Mouse (Mus musculus) CD4-positive, CD25-positive, alpha-beta regulatory T cell, adult 2 months (primary cell): ENCODE data around the gene Slc35a2.
A peak's percentile ranks its signal among the peaks of the same experiment; 100 is the strongest.

Source experiments
- DNase-seq: peaks from one replicate; pipeline ENCODE4 v3.0.0-alpha.2; 2012; ENCODE audit warnings: low read depth, low spot score

Slc35a2 gene

GRCm38 (mm10) chrX:7883841-7884567 is at the start of gene Slc35a2:
TSS of gene Slc35a2 (plus strand) at chrX:7884028.
- DNase-seq: peak; percentile 81

GRCm38 (mm10) chrX:7837146-7837545 is 46.7 kb upstream of the Slc35a2 start:
- no peak for DNase-seq

- DNase-seq: no peak
These were observed 43.0 kb upstream of the Slc35a2 start for GRCm38 (mm10) chrX:7840842-7841162.

GRCm38 (mm10) chrX:7841163-7842162 is 42.4 kb upstream of the Slc35a2 start, which contains the start of gene Otud5:
TSS of gene Otud5 (plus strand) at chrX:7841364.
- peak; percentile 98 for DNase-seq

- DNase-seq: peak; percentile 57
These were observed 41.5 kb upstream of the Slc35a2 start for GRCm38 (mm10) chrX:7842318-7842717.

GRCm38 (mm10) chrX:7847845-7848244 is 36.0 kb upstream of the Slc35a2 start:
- no peak for DNase-seq

- peak; percentile 78 for DNase-seq
These were observed 29.2 kb upstream of the Slc35a2 start for GRCm38 (mm10) chrX:7854578-7854977.

- DNase-seq: no peak
These were observed 24.6 kb upstream of the Slc35a2 start for GRCm38 (mm10) chrX:7859191-7859753.

- DNase-seq: no peak
These were observed 20.6 kb upstream of the Slc35a2 start for GRCm38 (mm10) chrX:7863181-7863580.

GRCm38 (mm10) chrX:7864551-7864950 is 19.3 kb upstream of the Slc35a2 start:
- no peak for DNase-seq

- peak; percentile 66 for DNase-seq
These were observed 18.5 kb upstream of the Slc35a2 start for GRCm38 (mm10) chrX:7865343-7865742.

- DNase-seq: peak; percentile 40
These were observed 18.0 kb upstream of the Slc35a2 start for GRCm38 (mm10) chrX:7865786-7866185.

- DNase-seq: no peak
These were observed 16.7 kb upstream of the Slc35a2 start for GRCm38 (mm10) chrX:7867141-7867540.

- DNase-seq: no peak
These were observed 15.3 kb upstream of the Slc35a2 start for GRCm38 (mm10) chrX:7868506-7868905.

- DNase-seq: no peak
These were observed 14.0 kb upstream of the Slc35a2 start for GRCm38 (mm10) chrX:7869826-7870225.

- peak; percentile 93 for DNase-seq
These were observed 5.8 kb upstream of the Slc35a2 start, which contains the start of gene Pim2 for GRCm38 (mm10) chrX:7878007-7878419. TSS of gene Pim2 (plus strand) at chrX:7878262.

GRCm38 (mm10) chrX:7878495-7878894 is 5.3 kb upstream of the Slc35a2 start:
- DNase-seq: peak; percentile 51

GRCm38 (mm10) chrX:7879819-7880218 is 4.0 kb upstream of the Slc35a2 start:
- peak; percentile 85 for DNase-seq

GRCm38 (mm10) chrX:7898211-7898610 is 14.4 kb downstream of the Slc35a2 start:
- DNase-seq: peak; percentile 49

- DNase-seq: peak; percentile 93
These were observed 15.3 kb downstream of the Slc35a2 start, which contains the start of the genes Pqbp1 and Timm17b for GRCm38 (mm10) chrX:7898880-7899874. TSS of gene Pqbp1 (minus strand) at chrX:7899269. TSS of gene Timm17b (plus strand) at chrX:7899357.

GRCm38 (mm10) chrX:7904441-7904840 is 20.6 kb downstream of the Slc35a2 start:
- no peak for DNase-seq
